Mouse (Mus musculus) frontal cortex, adult 2 months (tissue): ENCODE results near the gene Timm8a2. TPM values are rescaled to one million over a fixed set of nuclear protein-coding genes. Genes with fewer than 3 reads are reported as not detected.
A peak's percentile ranks its signal among the peaks of the same experiment; 100 is the strongest.

Source experiments
- DNase-seq, 2 experiments: peaks; one replicate each; pipeline ENCODE4 v3.0.0; 2022; ENCODE audit warnings: low spot score in 1 of 2; ENCODE audit errors: extremely low spot score in 1 of 2
- polyA plus RNA-seq: library from polyadenylated mRNA; depleted of rRNA; stranded (reverse); fragments of >200 nt; gene quantifications from 2 replicates; pipeline ENCODE4 v1.2.3, GENCODE M21; 2012

The Timm8a2 gene
- polyA plus RNA-seq, 1 experiment = not detected

- DNase-seq = peak in 1 of 2 experiments; percentile 17
Observed at GRCm38 (mm10) chr14:122010301-122010700, 24.2 kb upstream of the Timm8a2 start.

DNA sequence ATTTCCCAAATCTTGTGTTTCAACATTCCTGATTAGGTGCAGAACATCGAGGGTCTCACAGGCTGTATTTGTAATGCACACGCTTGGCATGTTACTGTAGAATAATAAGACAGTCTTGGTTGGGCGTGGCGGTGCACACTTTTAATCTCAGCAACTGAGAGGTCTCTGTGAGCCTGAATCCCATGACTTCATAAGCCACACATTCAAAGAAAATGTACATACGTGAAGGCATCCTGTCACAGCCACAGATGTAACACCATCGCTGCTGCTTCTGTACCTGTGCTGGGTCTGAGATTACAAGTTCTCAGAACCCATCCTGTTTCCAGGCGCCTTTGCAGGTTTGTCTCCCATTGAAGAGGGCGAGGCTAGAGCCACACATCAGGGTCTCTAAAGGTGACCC, 22.7 kb upstream of the Timm8a2 start:
- no peak for DNase-seq

DNA sequence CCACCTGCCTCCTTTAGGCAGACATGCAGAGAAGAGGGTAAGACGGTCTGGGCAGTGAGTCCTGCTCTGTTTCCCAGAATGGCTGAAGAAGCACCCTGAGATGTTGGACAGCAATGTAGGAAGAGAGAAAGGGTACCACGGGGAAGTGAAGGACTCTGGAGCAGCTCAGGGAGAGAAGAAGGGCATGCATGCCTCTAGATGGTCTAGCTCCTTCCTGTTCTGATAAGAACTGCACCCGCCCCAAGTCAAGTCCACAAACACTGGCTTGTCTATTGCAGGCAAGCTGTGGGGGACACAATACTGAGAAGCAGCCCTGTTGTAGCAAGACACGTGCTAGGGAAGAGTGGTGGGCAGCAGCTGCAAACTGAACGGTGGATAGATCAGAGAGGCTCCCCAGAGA, 22.3 kb upstream of the Timm8a2 start:
- DNase-seq = no peak

DNA sequence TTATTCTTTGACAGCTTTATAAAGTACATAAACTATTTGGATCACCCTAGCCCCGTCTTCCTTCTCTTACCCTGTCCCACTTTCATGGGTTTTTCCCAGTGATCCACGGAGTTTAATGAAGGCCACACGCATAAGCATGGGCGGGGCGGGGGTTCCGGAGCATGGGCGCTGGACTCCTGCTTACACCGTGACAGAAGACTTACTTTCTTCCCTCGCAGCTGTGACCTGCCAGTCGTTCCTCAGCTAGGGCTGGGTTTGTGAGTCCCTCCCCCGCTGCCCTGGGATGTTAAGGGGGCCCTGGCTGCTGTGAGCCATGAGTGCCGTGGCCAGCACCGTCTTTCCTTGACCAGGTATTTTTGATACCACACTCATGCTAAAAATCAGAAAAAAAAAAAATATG, 21.7 kb upstream of the Timm8a2 start:
- no peak for DNase-seq

GRCm38 (mm10) chr14:122013417-122013951, 21.0 kb upstream of the Timm8a2 start:
- DNase-seq = no peak

DNA sequence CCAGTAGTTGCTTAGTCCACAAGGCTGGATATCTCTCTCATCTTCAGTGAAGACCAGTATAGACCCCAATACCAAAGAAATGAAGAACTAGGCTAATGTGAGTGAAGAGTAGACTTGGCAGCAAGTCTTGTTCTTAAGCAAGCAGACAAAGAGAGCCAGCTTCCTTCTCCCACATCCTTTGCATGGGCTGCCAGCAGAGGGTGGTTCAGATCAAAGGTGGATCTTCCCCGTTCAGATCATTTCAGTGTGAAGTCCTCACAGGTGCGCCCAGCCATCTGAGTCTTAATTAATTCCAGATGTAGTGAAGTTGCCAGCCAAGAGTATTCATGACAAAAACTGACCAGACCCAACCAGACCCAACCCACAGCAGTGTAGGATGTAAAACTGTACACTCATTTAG, 16.5 kb upstream of the Timm8a2 start:
- no peak for DNase-seq

GRCm38 (mm10) chr14:122019389-122019788, 15.1 kb upstream of the Timm8a2 start:
- DNase-seq = no peak

- no peak for DNase-seq
Observed at GRCm38 (mm10) chr14:122020567-122020966, 13.9 kb upstream of the Timm8a2 start.

DNA sequence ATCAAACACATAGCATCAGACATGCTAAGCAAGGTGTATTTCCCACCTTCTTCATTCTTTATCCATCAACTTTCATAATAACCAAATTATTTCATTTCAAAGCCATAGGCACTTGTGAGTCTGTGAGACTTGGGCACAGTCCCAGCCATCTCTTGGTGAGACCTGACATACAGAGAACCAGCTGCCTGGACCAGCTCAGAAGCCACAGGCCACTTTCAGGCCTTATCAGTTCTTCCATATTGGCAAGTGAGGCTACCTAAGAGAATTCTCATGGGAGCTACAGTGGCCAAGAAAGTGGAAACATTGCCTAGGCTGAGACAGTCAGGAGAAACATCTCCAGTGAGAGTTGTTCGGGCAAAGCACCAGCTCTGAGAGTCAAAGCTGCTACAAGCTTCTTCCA, 11.4 kb upstream of the Timm8a2 start:
- DNase-seq = no peak

GRCm38 (mm10) chr14:122023928-122024327, 10.5 kb upstream of the Timm8a2 start:
- DNase-seq = no peak

DNA sequence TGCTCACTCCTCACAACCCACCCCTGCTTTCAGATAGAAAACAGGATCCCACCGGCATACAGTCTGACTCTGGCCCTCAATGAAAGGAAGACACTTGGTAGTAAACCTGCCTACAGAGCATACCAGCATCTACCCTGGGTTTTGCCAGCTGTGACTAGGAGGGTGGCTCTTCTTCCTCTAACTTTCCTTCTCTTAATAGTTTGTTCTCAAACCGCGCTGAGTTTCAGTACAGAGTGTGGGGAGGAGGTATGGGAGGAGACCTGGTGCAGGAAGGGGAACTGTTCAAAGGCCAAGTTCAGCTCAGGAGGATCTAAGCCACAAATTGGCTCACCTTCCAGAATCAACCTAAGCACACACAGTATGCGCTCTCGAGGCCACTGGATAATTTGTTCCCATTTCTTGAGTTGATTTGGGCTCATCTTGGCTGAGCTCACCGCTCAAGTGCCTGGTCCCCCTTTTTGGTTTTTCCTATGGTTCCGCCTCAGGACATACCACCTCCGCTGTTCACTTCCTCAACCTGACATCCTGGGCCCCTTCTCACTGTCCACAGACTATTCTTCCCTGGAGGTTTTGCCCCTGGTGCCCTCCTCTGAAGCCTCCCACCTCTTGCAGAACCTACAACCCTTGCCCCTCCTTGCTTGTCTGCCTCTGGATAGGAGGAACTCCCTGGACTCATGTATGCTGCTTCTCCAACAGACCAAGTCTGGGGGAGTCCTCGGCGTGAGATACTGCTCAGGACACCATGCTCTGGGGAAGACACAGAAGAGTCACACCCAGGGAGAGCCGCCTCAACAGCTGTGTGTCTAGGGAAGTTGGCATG, 5.3 kb upstream of the Timm8a2 start:
- DNase-seq = no peak

DNA sequence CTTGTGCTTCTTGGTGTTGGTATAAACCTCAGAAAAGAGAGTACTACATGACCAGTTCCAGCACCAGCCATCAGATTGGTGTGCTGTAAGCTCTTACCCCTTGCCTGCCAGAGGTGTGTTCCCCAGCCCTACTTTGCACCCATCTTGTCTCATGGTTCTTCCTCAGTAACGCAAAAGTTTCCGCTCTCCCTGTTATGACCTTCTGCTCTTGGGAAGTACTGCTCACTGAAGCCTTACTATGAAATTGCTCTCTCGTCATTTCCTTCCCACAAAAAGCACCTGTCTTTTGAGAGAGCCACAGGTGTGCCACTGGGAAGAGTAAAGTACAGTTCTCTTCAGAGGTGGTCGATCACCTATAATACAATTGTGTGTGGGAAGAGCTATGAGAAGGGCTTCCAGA, 4.6 kb upstream of the Timm8a2 start:
- DNase-seq = no peak

- DNase-seq = no peak
Observed at GRCm38 (mm10) chr14:122032045-122032444, 2.4 kb upstream of the Timm8a2 start.

DNA sequence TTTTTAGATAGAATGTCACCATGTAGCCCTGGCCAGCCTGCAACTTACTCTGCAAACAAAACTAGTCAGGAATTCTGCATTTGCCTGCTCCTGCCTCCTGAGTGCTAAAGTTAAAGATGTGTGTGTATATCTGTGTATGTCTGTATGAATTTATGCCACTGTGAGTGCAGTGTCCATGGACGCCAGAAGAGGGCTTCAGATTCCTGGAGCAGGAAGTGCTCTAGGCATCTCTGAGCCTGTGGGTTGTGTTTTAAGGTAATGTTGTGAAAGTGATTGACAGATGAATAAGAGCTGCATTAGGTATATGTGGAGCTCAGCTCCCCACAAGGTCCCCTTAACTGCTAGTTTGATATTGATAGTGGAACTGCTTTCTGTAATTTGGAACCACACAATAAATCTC, 707 bp downstream of the Timm8a2 start:
- no peak for DNase-seq

- DNase-seq = no peak
Observed at GRCm38 (mm10) chr14:122035860-122036259, 1.4 kb downstream of the Timm8a2 start.

- DNase-seq = no peak
Observed at GRCm38 (mm10) chr14:122038874-122039647, 4.6 kb downstream of the Timm8a2 start.

- no peak for DNase-seq
Observed at GRCm38 (mm10) chr14:122041413-122041825, 6.9 kb downstream of the Timm8a2 start.

DNA sequence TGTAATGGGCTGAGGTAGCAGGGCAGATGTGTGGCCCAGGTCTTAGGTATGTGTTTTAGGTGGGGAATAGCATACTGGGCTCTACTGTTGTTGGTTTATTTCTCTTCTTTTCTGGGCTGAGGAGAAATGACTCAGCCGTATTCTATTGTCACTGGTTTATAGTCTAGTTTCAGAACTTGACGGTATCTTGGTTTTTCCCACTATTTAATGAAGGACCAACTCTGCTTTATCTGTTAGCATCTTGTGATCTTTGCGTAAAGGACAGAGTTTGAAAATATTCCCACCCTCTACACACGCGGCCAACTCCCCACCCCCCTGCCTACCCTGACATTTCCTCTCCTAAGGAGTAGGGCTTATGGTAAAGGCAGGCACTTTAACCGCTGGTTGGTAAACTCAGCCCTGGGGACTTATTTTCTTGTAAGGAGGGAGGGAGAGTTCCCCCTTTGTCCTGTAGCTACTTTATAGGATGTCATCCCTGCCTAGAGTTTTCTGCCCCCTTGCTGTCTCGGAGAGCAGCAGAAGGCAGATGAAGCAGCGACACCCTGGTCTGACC, 7.7 kb downstream of the Timm8a2 start:
- no peak for DNase-seq

- no peak for DNase-seq
Observed at GRCm38 (mm10) chr14:122047784-122048183, 13.3 kb downstream of the Timm8a2 start.

DNA sequence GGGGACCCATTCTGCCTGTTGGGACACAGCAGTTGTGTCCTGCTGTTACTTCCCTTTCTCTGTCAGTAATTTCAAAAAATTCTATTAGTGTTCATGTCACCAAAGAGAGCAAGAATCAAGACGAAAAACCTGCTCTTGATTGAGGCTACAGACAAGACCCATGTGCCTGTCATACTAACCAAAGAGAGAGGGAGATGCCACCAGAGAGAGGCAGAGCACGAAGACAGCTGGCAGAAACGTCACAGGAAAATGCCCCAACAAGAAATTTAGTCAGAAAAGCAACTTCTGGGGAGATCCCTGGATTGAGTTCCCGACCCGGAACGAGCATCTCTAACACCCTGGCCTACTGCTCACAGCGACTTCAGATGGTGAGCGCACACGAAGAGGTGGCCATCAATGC, 14.3 kb downstream of the Timm8a2 start:
- no peak for DNase-seq

DNA sequence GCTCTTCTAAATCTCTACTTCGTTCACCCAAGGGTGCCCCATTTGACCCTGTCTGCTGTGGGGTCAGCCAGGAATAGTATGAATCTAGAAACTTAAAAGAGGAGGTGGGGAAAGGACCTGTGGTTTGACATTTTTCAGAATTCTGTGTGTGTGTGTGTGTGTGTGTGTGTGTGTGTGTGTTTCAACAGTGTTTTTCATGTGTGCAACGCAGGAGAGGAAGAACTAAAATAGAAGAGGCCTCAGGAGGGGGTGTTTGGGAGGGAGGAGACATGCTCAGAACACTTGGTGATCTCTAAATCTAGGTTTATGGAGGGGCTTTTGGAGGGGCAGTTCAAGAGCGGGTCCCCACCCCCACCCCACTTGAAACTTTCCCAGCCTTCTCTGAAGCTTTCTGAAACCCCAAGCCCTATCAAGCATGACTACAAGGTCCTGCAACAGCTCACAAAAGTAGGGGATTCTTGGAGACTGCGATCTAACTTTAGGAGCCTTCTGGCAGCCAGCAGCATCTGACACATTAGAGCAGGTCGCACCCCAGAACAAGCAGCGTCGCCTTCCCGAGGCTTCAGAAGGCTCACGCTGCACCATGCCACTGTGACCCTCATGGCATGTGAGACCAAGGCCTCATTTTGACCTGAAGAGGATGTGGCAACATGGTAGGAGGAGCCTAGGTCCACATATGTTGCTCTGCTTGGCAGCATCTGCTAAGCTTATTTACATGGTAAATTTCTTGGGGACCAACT, 18.6 kb downstream of the Timm8a2 start:
- DNase-seq = no peak
